Comparison of ENCODE assay signal across 15 mouse cellular contexts in genomic region chr16:31876386-31876785, GRCm38 (mm10). TPM values are rescaled to one million over a fixed set of nuclear protein-coding genes. Genes with fewer than 3 reads are reported as not detected.
DNase-seq lines count a peak whose midpoint lies in the region; TF ChIP-seq lines count a peak whose summit lies in the region.
"Had no signal": no experiment of that assay in that cellular context is flagged by ENCODE, and none has a peak within 500 bp of the region (broad histone marks: within the 10 kb centered on the region; RNA-seq: fewer than 3 reads in every experiment).

No protein-coding gene starts in this region.

- peaks cover 18% of the 10 kb centered on the region for H3K27me3 ChIP-seq in limb, embryonic 10.5 days (ENCODE audit: low read depth, poor library complexity, severe bottlenecking)
- H3K27me3 ChIP-seq: heart, embryonic 15.5 days; limb, embryonic 15.5 days; neural tube, embryonic 12.5 days; stomach, embryonic 15.5 days had no signal

- TF ChIP-seq CTCF in brain, embryonic 14.5 days (IDR thresholded peaks at IDR 0.05; ENCODE audit: borderline replicate concordance, extremely low read depth, insufficient read depth, insufficient read length) = no peak
- TF ChIP-seq CTCF in left cerebral cortex, adult 2 months (IDR thresholded peaks at IDR 0.05) = no peak

- intact Hi-C loops in heart, postnatal 10 days (cut with DNase I) = no loop called here
- intact Hi-C loops in left cerebral cortex, adult 2 months (cut with DNase I) = loop anchor here (1.0 kb wide), 1 partner anchor 22 kb away; no protein-coding TSS in a partner anchor

- H3K9me3 ChIP-seq in limb, embryonic 10.5 days (replicated peaks) = no peaks in the 10 kb centered on the region
- H3K9me3 ChIP-seq: heart, embryonic 15.5 days; limb, embryonic 15.5 days; neural tube, embryonic 12.5 days; stomach, embryonic 15.5 days had no signal

- peak overlapping the region; percentile 87 for H3K27ac ChIP-seq in left cerebral cortex, adult 2 months
- H3K27ac ChIP-seq in limb, embryonic 10.5 days = no peak overlapping the region
- H3K27ac ChIP-seq: heart, embryonic 15.5 days; limb, embryonic 15.5 days; neural tube, embryonic 12.5 days; stomach, embryonic 15.5 days had no signal

- H3K36me3 ChIP-seq in limb, embryonic 10.5 days = peaks cover 34% of the 10 kb centered on the region

- peak; percentile 49 for DNase-seq in heart, adult 11 months
- no peak for DNase-seq in heart, postnatal 10 days
- peak; percentile 55 for DNase-seq in brain, embryonic 14.5 days (ENCODE audit: low read depth)
- DNase-seq in cerebellum, adult 9-11 months = peak; percentile 87
- peak; percentile 52 to 65 for DNase-seq in left cerebral cortex, adult 2 months (ENCODE audit: extremely low spot score in 1 of 2, low spot score in 2 of 2)
- no peak for DNase-seq in limb, embryonic 10.5 days (ENCODE audit: low spot score)
- DNase-seq in retina, postnatal 1 day = no peak
- DNase-seq in thymus, postnatal 10 days (ENCODE audit: low spot score in 2 of 2) = no peak
- DNase-seq: kidney, postnatal 14 days had no signal

- TF ChIP-seq POLR2A in brain, embryonic 14.5 days (IDR thresholded peaks at IDR 0.05; ENCODE audit: borderline replicate concordance, extremely low read depth, insufficient read depth, insufficient read length, poor library complexity, severe bottlenecking) = no peak

- 91% methylated on average over 10 of the region's 10 CpGs for WGBS in limb, embryonic 10.5 days

- peaks cover 12% of the 10 kb centered on the region for H3K4me1 ChIP-seq in limb, embryonic 10.5 days
- H3K4me1 ChIP-seq: neural tube, embryonic 12.5 days; stomach, embryonic 15.5 days had no signal

- no peak overlapping the region for H3K4me3 ChIP-seq in left cerebral cortex, adult 2 months
- no peak overlapping the region for H3K4me3 ChIP-seq in limb, embryonic 10.5 days
- H3K4me3 ChIP-seq: heart, embryonic 15.5 days; limb, embryonic 15.5 days; neural tube, embryonic 12.5 days; stomach, embryonic 15.5 days had no signal

RNA-seq across cellular contexts. Expression of gene Meltf, which starts 2.2 kb away (rescaled TPM):
- under 1 TPM in 1 of 2 experiments, not detected in 1; 0.05 TPM for total RNA-seq in heart, postnatal 10 days (2021)
- 0.15 and 0.16 TPM in 2 replicates for polyA plus RNA-seq in brain, embryonic 14.5 days (2012; rRNA removed)
- under 1 TPM; 0.51 to 0.54 TPM for total RNA-seq in left cerebral cortex, adult 2 months (2021)
- polyA plus RNA-seq in limb, embryonic 10.5 days (2016; fragmentation: Nextera tagmentation; extraction: Ambion mirVana) = 0.06 and 0.18 TPM in 2 replicates
- total RNA-seq: adrenal gland, adult 18-20 months; gastrocnemius, adult 8-10 months had no signal

RNA-seq across cellular contexts. Expression of gene Pigz, which starts 57.3 kb away (rescaled TPM):
- total RNA-seq in heart, postnatal 10 days (2021) = 1 to 10 TPM; 1.7 to 2.0 TPM
- 0.86 and 1.5 TPM in 2 replicates for polyA plus RNA-seq in brain, embryonic 14.5 days (2012; rRNA removed)
- 10 to 100 TPM; 20.7 to 20.9 TPM for total RNA-seq in left cerebral cortex, adult 2 months (2021)
- polyA plus RNA-seq in limb, embryonic 10.5 days (2016; fragmentation: Nextera tagmentation; extraction: Ambion mirVana) = 1.0 and 1.2 TPM in 2 replicates

Comparison
In these comparisons a context has a peak if more than half of its experiments do, and no peak if none do; other contexts are left out.
1. DNase-seq: peak in heart, adult 11 months (single experiment), brain, embryonic 14.5 days (single experiment), cerebellum, adult 9-11 months (single experiment) and left cerebral cortex, adult 2 months (2 of 2); none in heart, postnatal 10 days (0 of 2), limb, embryonic 10.5 days (single experiment), retina, postnatal 1 day (single experiment) and thymus, postnatal 10 days (0 of 2).
2. RNA of gene Pigz, which starts 57.3 kb away (total RNA-seq): 20.7 to 20.9 TPM in left cerebral cortex, adult 2 months; 1.7 to 2.0 TPM in heart, postnatal 10 days; every median in the first group is over 4 times any median in the second.